Mouse (Mus musculus): ENCODE data around the gene Tmem266.

DNA sequence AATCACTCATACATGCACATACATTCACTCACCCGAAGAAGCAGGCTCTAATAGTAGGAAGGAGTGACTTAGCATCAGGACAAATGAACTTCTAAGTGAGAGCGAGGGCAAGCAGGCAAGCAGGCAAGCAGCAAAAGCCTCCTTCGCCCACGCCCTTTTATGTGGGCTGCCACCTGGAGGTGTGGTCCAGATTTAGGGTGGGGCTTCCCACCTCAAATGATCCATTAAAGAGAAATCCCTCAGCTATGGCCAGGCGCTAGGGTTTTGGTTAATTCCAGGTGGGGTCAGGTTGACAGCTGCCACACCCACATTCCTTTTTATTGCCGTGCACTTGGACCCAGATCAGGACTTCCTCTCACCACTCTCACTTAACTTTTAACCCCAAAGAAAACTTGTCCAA is 83.7 kb downstream of the Tmem266 start:
- TF ChIP-seq CTCF (IDR thresholded peaks at IDR 0.05; ENCODE audit: low read depth, low read length) (no peak), POLR2A (IDR thresholded peaks at IDR 0.05; ENCODE audit: borderline replicate concordance, low read depth, low read length) (no peak)

All from bone marrow macrophage, adult 2 months (primary cell).